ENCODE assay signal across 8 mouse cellular contexts in the genomic region with DNA sequence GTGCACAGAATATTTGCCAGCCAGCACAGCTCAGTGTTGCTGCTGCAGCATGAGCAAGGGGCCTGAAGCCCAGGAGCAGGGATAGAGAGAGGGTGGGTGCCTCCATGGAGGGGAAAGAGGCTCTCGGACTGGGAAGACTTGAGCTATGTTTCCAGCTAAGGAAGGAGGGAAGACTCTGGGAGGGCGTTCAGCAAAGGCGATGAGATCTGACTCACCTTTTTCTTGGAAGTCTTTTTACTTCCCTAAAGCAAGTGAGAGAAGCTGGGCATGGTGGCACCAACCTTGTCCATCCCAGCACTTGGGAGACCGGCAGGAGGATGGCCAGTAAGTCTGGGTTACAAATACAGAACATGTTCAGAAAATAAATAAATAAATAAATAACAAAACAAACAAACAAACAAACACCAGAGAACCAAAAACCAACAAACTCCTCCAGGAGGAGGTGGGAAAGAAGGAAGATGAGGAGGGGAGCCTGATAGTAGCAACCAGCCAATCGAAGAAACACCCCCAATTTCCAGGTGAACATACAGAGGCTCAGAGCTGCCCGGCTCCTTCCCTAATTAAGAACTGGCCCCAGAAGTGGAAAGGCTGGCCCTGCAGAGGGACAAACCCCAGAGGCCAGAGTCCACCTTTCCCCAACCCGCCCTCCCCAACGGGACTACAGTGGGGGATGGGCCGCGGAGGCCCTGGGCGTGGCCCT. TPM values are rescaled to one million over a fixed set of nuclear protein-coding genes. Genes with fewer than 3 reads are reported as not detected.
DNase-seq lines count a peak whose midpoint lies in the region; ATAC-seq and TF ChIP-seq lines count a peak whose summit lies in the region.

No protein-coding gene starts in this region.

- no peak overlapping the region for H3K9ac ChIP-seq in heart, adult 2 months (ENCODE audit: low read depth, low read length)
- H3K9ac ChIP-seq in forebrain, embryonic 15.5 days (replicated peaks): peak overlapping the region; percentile 52
- peak overlapping the region; percentile 68 for H3K9ac ChIP-seq in liver, embryonic 15.5 days

- no peak for DNase-seq in heart, adult 2 months
- DNase-seq in heart, adult 8-10 months (ENCODE audit: low spot score): no peak
- no peak for DNase-seq in ovary, adult 18-20 months (ENCODE audit: low spot score)
- no peak for DNase-seq in layer of hippocampus, postnatal 25 days (ENCODE audit: extremely low spot score in 1 of 2, low spot score in 1 of 2)
- DNase-seq in thymus, postnatal 25 days: no peak

- intact Hi-C loops in heart, adult 2 months (cut with DNase I): loop anchor here (5.0 kb wide), 1 partner anchor 46 kb away; no protein-coding TSS in a partner anchor

- no peaks in the 10 kb centered on the region for H3K79me2 ChIP-seq in heart, adult 2 months (replicated peaks; ENCODE audit: control insufficient read depth, insufficient read depth, low read length)

- no peaks in the 10 kb centered on the region for H3K9me3 ChIP-seq in E14TG2a.4 (ENCODE audit: low read length)
- no peaks in the 10 kb centered on the region for H3K9me3 ChIP-seq in forebrain, embryonic 15.5 days
- H3K9me3 ChIP-seq in liver, embryonic 15.5 days (replicated peaks): no peaks in the 10 kb centered on the region

- H3K4me3 ChIP-seq in heart, adult 2 months: peak overlapping the region; percentile 38; the same call in 1 of the 2 replicates
- H3K4me3 ChIP-seq in E14TG2a.4 (replicated peaks; ENCODE audit: low read length): peak overlapping the region; percentile 43
- peak overlapping the region; percentile 40 for H3K4me3 ChIP-seq in forebrain, embryonic 15.5 days
- H3K4me3 ChIP-seq in liver, embryonic 15.5 days (replicated peaks): peak overlapping the region; percentile 54

- TF ChIP-seq CTCF in heart, adult 2 months (IDR thresholded peaks at IDR 0.05): no peak
- no peak for TF ChIP-seq CTCF in E14TG2a.4 (conservative IDR thresholded peaks at IDR 0.05; ENCODE audit: low read length)

- H3K27me3 ChIP-seq in heart, adult 2 months (ENCODE audit: control insufficient read depth, insufficient read depth, low read length): no peaks in the 10 kb centered on the region
- H3K27me3 ChIP-seq in E14TG2a.4 (ENCODE audit: insufficient read depth, low read length): no peaks in the 10 kb centered on the region
- no peaks in the 10 kb centered on the region for H3K27me3 ChIP-seq in forebrain, embryonic 15.5 days
- H3K27me3 ChIP-seq in liver, embryonic 15.5 days: no peaks in the 10 kb centered on the region

- ATAC-seq in forebrain, embryonic 15.5 days (replicated peaks): no peak
- ATAC-seq in liver, embryonic 15.5 days (ENCODE audit: insufficient read depth): no peak

- H3K27ac ChIP-seq in heart, adult 2 months: peak overlapping the region; percentile 81
- H3K27ac ChIP-seq in forebrain, embryonic 15.5 days (replicated peaks): peak overlapping the region; percentile 44
- H3K27ac ChIP-seq in liver, embryonic 15.5 days (replicated peaks): peak overlapping the region; percentile 92

- H3K4me2 ChIP-seq in forebrain, embryonic 15.5 days (replicated peaks): peak overlapping the region; percentile 70
- peak overlapping the region; percentile 76 for H3K4me2 ChIP-seq in liver, embryonic 15.5 days

- TF ChIP-seq EP300 in heart, adult 2 months (IDR thresholded peaks at IDR 0.05; ENCODE audit: insufficient read depth, low read depth, low read length): no peak

- peaks cover 4% of the 10 kb centered on the region; the same call in 1 of the 2 replicates for H3K4me1 ChIP-seq in heart, adult 2 months (ENCODE audit: control insufficient read depth, insufficient read depth, low read length)
- peaks cover 84% of the 10 kb centered on the region for H3K4me1 ChIP-seq in E14TG2a.4 (replicated peaks; ENCODE audit: low read depth, low read length)
- peaks cover 7% of the 10 kb centered on the region for H3K4me1 ChIP-seq in forebrain, embryonic 15.5 days
- peaks cover 94% of the 10 kb centered on the region for H3K4me1 ChIP-seq in liver, embryonic 15.5 days (replicated peaks)

- no peak for TF ChIP-seq POLR2A in heart, adult 2 months (IDR thresholded peaks at IDR 0.05; ENCODE audit: insufficient read depth, low read depth, low read length)

- H3K36me3 ChIP-seq in heart, adult 2 months (ENCODE audit: control insufficient read depth, insufficient read depth, low read length): no peaks in the 10 kb centered on the region; the same call in 1 of the 2 replicates
- peaks cover 27% of the 10 kb centered on the region for H3K36me3 ChIP-seq in E14TG2a.4 (ENCODE audit: insufficient read depth, low read length)
- H3K36me3 ChIP-seq in forebrain, embryonic 15.5 days: peaks cover 7% of the 10 kb centered on the region; the same call in 1 of the 2 replicates
- peaks cover 28% of the 10 kb centered on the region for H3K36me3 ChIP-seq in liver, embryonic 15.5 days (replicated peaks)

- WGBS in heart, adult 2 months: 17% methylated on average over 11 of the region's 11 CpGs
- WGBS in forebrain, embryonic 15.5 days: 12% methylated on average over 11 of the region's 11 CpGs
- 18% methylated on average over 11 of the region's 11 CpGs for WGBS in liver, embryonic 15.5 days (ENCODE audit: insufficient replicate concordance)

RNA-seq across cellular contexts. Expression of a gene that starts 5.6 kb away (rescaled TPM):
- 10 to 100 TPM in 1 of 2 experiments, 1 to 10 TPM in 1; 7.6 to 10.2 TPM for total RNA-seq in heart, adult 2 months (2021)
- polyA plus RNA-seq in heart, adult 2 months (2012; rRNA removed): 12.2 and 14.0 TPM in 2 replicates
- total RNA-seq in heart, adult 8-10 months (2022): 10 to 100 TPM in 3 of 4 experiments, 1 to 10 TPM in 1; 8.4 to 11.5 (median 10.2) TPM
- 6.4 and 8.3 TPM in 2 replicates for polyA plus RNA-seq in forebrain, embryonic 15.5 days (2015; fragmentation: Nextera tagmentation; extraction: Ambion mirVana)
- 28.2 and 29.6 TPM in 2 replicates for polyA plus RNA-seq in liver, embryonic 15.5 days (2015; fragmentation: Nextera tagmentation; extraction: Ambion mirVana)
- 1 to 10 TPM; 7.0 to 7.3 TPM for total RNA-seq in layer of hippocampus, postnatal 25 days (2021)

RNA-seq across cellular contexts. Expression of a gene that starts 7.5 kb away (rescaled TPM):
- total RNA-seq in heart, adult 2 months (2021): 1 to 10 TPM; 3.5 to 6.2 TPM
- 6.9 TPM in 2 replicates for polyA plus RNA-seq in heart, adult 2 months (2012; rRNA removed)
- 1 to 10 TPM; 4.8 to 5.7 (median 5.6) TPM for total RNA-seq in heart, adult 8-10 months (2022)
- polyA plus RNA-seq in forebrain, embryonic 15.5 days (2015; fragmentation: Nextera tagmentation; extraction: Ambion mirVana): 13.8 and 14.3 TPM in 2 replicates
- 35.6 and 38.9 TPM in 2 replicates for polyA plus RNA-seq in liver, embryonic 15.5 days (2015; fragmentation: Nextera tagmentation; extraction: Ambion mirVana)
- 1 to 10 TPM; 3.3 to 3.9 TPM for total RNA-seq in layer of hippocampus, postnatal 25 days (2021)

RNA-seq across cellular contexts. Expression of a gene that starts 18.0 kb away (rescaled TPM):
- under 1 TPM; 0.59 to 0.81 TPM for total RNA-seq in heart, adult 2 months (2021)
- polyA plus RNA-seq in heart, adult 2 months (2012; rRNA removed): 0.59 and 0.61 TPM in 2 replicates
- total RNA-seq in heart, adult 8-10 months (2022): 1 to 10 TPM in 1 of 4 experiments, under 1 TPM in 3; 0.75 to 1.0 (median 0.80) TPM
- polyA plus RNA-seq in forebrain, embryonic 15.5 days (2015; fragmentation: Nextera tagmentation; extraction: Ambion mirVana): 1.1 and 1.3 TPM in 2 replicates
- polyA plus RNA-seq in liver, embryonic 15.5 days (2015; fragmentation: Nextera tagmentation; extraction: Ambion mirVana): 0.67 and 0.75 TPM in 2 replicates
- total RNA-seq in layer of hippocampus, postnatal 25 days (2021): under 1 TPM; 0.32 to 0.38 TPM

RNA-seq across cellular contexts. Expression of a gene that starts 33.3 kb away (rescaled TPM):
- 10 to 100 TPM; 29.9 to 31.7 TPM for total RNA-seq in heart, adult 2 months (2021)
- 41.7 and 46.2 TPM in 2 replicates for polyA plus RNA-seq in heart, adult 2 months (2012; rRNA removed)
- total RNA-seq in heart, adult 8-10 months (2022): 10 to 100 TPM; 27.7 to 29.2 (median 29.0) TPM
- 15.8 and 17.1 TPM in 2 replicates for polyA plus RNA-seq in forebrain, embryonic 15.5 days (2015; fragmentation: Nextera tagmentation; extraction: Ambion mirVana)
- 920 and 1,009 TPM in 2 replicates for polyA plus RNA-seq in liver, embryonic 15.5 days (2015; fragmentation: Nextera tagmentation; extraction: Ambion mirVana)
- 10 to 100 TPM; 16.1 to 22.6 TPM for total RNA-seq in layer of hippocampus, postnatal 25 days (2021)

RNA-seq across cellular contexts. Expression of a gene that starts 33.6 kb away (rescaled TPM):
- total RNA-seq in heart, adult 2 months (2021): under 1 TPM; 0.18 to 0.20 TPM
- polyA plus RNA-seq in heart, adult 2 months (2012; rRNA removed): 0.23 and 0.44 TPM in 2 replicates
- total RNA-seq in heart, adult 8-10 months (2022): under 1 TPM; 0.22 to 0.49 (median 0.30) TPM
- polyA plus RNA-seq in forebrain, embryonic 15.5 days (2015; fragmentation: Nextera tagmentation; extraction: Ambion mirVana): 2.0 and 2.2 TPM in 2 replicates
- polyA plus RNA-seq in liver, embryonic 15.5 days (2015; fragmentation: Nextera tagmentation; extraction: Ambion mirVana): 0.06 and 0.09 TPM in 2 replicates
- 100 to 1,000 TPM; 121 to 142 TPM for total RNA-seq in layer of hippocampus, postnatal 25 days (2021)
